Mouse (Mus musculus): ENCODE measurements around the gene Eif3j1. TPM values are rescaled to one million over a fixed set of nuclear protein-coding genes. Genes with fewer than 3 reads are reported as not detected.
"Not testable (repeated sequence)": the region's sequence is repeated elsewhere in the genome, so short reads cannot be mapped to it uniquely, and the experiment has no call there.

Gene Eif3j1
- polyA plus RNA-seq, 1 experiment, result 9.9 TPM

DNA sequence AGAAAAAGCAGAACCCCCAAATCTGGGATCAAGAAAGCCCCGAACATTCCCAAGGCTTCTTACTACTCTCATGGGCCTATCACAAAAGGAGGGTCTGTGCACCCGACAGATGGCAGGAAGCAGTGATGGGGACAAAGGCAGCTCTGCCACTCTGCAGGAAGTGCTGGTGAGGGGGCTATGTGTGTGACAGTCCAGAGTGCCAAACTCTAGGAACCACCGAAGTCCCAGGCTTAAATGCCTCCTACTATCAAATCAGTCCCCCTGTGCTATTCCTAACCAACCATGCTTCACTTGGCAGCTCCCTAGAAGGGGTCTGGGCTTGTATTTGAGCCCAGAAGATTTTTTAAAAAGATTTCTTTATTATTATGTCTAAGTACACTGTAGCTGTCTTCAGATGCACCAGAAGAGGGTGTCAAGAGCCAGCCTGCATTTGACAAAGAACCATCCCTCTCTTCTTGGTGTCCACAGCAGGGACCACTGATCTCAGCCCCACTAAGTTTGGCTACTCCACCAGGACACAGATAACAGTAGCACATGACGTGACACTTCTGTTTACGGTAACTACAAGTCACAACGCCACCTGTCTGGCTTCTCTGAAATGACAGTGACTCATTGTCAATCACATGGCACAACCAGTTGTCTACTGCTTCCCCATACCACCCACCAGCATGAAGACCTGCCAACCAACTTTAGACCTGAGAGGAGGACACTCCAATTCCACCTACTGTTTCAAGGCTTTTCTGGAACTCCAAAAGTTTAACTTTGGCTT, 41.0 kb downstream of the Eif3j1 start:
- Histone ChIP-seq H3K4me1 (ENCODE audit: control insufficient read depth, insufficient read depth, insufficient read length, low read length) (no peaks in the 10 kb centered on the region), H3K4me3 (ENCODE audit: insufficient read depth, low read depth, low read length) (no peak overlapping the region), H3K27ac (replicated peaks; ENCODE audit: low read depth, low read length) (no peak overlapping the region)

GRCm38 (mm10) chr2:122069922-122070321, 41.6 kb downstream of the Eif3j1 start:
- Histone ChIP-seq H3K4me3 (ENCODE audit: insufficient read depth, low read depth, low read length) (no peak overlapping the region), H3K4me1 (ENCODE audit: control insufficient read depth, insufficient read depth, insufficient read length, low read length) (no peaks in the 10 kb centered on the region), H3K27ac (replicated peaks; ENCODE audit: low read depth, low read length) (no peak overlapping the region)

DNA sequence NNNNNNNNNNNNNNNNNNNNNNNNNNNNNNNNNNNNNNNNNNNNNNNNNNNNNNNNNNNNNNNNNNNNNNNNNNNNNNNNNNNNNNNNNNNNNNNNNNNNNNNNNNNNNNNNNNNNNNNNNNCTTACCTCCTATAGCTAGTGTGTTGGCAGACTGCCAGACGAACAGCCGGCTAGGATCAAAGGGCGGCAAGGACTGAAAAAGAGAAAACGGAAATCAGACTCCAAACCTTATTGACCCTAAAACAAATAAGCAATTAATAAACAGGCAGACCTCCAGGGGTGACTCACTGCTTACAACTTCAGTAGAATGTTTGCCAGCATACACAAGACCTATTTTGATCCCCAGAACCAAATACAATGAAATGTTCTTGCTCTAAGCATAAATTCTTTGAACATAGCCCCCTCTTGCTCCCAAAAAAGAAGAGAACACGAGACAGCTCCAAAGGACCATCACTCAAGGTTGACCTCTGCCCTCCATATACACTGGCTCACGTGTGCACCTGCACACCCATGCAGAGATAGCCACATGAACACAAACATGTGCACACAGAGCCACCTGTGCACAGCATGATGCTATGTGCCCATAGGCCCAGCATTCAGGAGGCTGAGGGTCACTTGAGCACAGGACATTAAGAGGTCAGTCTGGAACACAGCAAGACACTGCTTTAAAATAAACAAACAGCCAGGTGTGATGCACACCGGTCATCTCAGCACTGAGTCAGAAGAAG, 53.5 kb downstream of the Eif3j1 start:
- H3K4me3 ChIP-seq (ENCODE audit: insufficient read depth, low read depth, low read length), result no peak overlapping the region
- H3K4me1 ChIP-seq (ENCODE audit: control insufficient read depth, insufficient read depth, insufficient read length, low read length), result no peaks in the 10 kb centered on the region
- H3K27ac ChIP-seq (replicated peaks; ENCODE audit: low read depth, low read length), result no peak overlapping the region

DNA sequence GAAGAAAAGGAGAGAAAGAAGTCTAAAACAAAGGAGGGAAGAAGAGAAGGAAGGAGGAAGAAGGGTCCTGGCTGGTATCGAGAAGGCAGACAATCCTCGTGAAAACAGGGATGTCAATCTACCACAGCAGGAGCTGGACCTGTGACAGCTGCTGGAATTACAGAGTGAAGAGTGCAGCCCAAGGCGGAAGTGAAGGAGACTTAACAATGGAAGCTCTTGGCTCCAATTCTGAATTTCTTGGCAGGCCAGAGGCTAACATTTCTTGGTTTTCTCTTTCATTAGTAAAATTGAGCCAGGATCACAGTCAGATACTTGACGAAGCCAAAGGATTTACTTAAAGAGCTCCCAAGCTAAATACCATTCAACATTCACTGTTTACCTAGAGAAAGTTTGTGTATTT, 58.1 kb downstream of the Eif3j1 start:
- Histone ChIP-seq H3K27ac (replicated peaks; ENCODE audit: low read depth, low read length) (no peak overlapping the region), H3K4me3 (ENCODE audit: insufficient read depth, low read depth, low read length) (no peak overlapping the region), H3K4me1 (ENCODE audit: control insufficient read depth, insufficient read depth, insufficient read length, low read length) (no peaks in the 10 kb centered on the region)

GRCm38 (mm10) chr2:122093844-122094243, 65.5 kb downstream of the Eif3j1 start:
- Histone ChIP-seq H3K4me3 (ENCODE audit: insufficient read depth, low read depth, low read length) (no peak overlapping the region), H3K4me1 (ENCODE audit: control insufficient read depth, insufficient read depth, insufficient read length, low read length) (no peaks in the 10 kb centered on the region), H3K27ac (replicated peaks; ENCODE audit: low read depth, low read length) (no peak overlapping the region)

DNA sequence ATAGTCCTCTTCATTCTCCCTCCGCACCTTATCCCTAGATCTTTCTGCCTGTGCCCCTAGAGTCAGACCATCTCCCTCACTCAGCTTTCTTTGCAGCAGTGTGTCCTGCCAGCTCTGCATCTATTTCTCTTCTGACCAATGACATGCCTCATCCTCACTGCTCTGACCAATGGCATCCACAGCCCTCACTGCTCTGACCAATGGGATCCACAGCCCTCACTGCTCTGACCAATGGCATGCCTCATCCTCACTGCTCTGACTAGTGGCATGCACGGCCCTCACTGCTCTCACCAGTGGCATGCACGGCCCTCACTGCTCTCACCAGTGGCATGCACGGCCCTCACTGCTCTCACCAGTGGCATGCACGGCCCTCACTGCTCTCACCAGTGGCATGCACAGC, 69.3 kb downstream of the Eif3j1 start:
- not testable (repeated sequence) for H3K27ac ChIP-seq (replicated peaks; ENCODE audit: low read depth, low read length); H3K4me1 ChIP-seq (ENCODE audit: control insufficient read depth, insufficient read depth, insufficient read length, low read length)

DNA sequence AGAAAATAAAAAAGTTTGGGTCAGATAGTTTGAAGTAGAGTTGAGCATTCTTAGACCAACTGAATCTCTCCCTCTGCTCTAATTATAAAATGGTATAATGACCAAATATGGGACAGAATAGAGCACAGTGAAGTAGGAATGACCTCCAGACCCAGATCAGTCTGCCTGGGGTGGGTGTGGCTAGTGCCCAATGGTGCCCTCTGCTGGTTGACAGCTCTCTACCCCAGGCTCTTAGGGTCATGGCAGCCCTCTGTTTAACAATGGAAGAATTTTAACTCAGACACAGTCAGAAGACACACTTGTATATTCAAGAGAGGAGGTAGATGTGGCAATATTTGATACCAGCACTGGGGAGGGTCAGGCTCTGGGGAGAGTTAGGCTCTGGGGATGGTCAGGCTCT, 73.7 kb downstream of the Eif3j1 start:
- Histone ChIP-seq H3K27ac (replicated peaks; ENCODE audit: low read depth, low read length) (no peak overlapping the region), H3K4me1 (ENCODE audit: control insufficient read depth, insufficient read depth, insufficient read length, low read length) (no peaks in the 10 kb centered on the region), H3K4me3 (ENCODE audit: insufficient read depth, low read depth, low read length) (no peak overlapping the region)

More for the DNA sequence above, 69.3 kb downstream of the Eif3j1 start:
- H3K4me3 ChIP-seq (ENCODE audit: insufficient read depth, low read depth, low read length), result not testable (repeated sequence)

Other genes starting within 250 kb of the Eif3j1 start
- gene Frmd5, start 221.5 kb upstream of the Eif3j1 start, polyA plus RNA-seq (2012; ENCODE audit: insufficient read depth, insufficient read length, missing spikeins), result 0.55 TPM in 1 of 2 replicates, not detected in the other
- 2.6 and 2.9 TPM in 2 replicates for gene Casc4, start 161.6 kb upstream of the Eif3j1 start, polyA plus RNA-seq (2012; ENCODE audit: insufficient read depth, insufficient read length, missing spikeins)
- gene Ctdspl2, start 72.5 kb upstream of the Eif3j1 start, polyA plus RNA-seq (2012; ENCODE audit: insufficient read depth, insufficient read length, missing spikeins), result 5.9 and 6.5 TPM in 2 replicates
- not detected in 2 replicates for gene Mageb3, start 72.5 kb upstream of the Eif3j1 start, polyA plus RNA-seq (2012; ENCODE audit: insufficient read depth, insufficient read length, missing spikeins)
- 6.1 and 7.8 TPM in 2 replicates for gene Spg11, start 89.8 kb downstream of the Eif3j1 start, polyA plus RNA-seq (2012; ENCODE audit: insufficient read depth, insufficient read length, missing spikeins)
- 1,264 and 2,088 TPM in 2 replicates for gene B2m, start 119.1 kb downstream of the Eif3j1 start, polyA plus RNA-seq (2012; ENCODE audit: insufficient read depth, insufficient read length, missing spikeins)
- gene Trim69, start 132.2 kb downstream of the Eif3j1 start, polyA plus RNA-seq (2012; ENCODE audit: insufficient read depth, insufficient read length, missing spikeins), result not detected in 2 replicates
- not detected in 2 replicates for gene Patl2, start 157.6 kb downstream of the Eif3j1 start, polyA plus RNA-seq (2012; ENCODE audit: insufficient read depth, insufficient read length, missing spikeins)
- not detected in 2 replicates for gene Terb2, start 157.7 kb downstream of the Eif3j1 start, polyA plus RNA-seq (2012; ENCODE audit: insufficient read depth, insufficient read length, missing spikeins)
- gene Sord, start 206.2 kb downstream of the Eif3j1 start, polyA plus RNA-seq (2012; ENCODE audit: insufficient read depth, insufficient read length, missing spikeins), result 59.6 and 87.1 TPM in 2 replicates